Mouse (Mus musculus): ENCODE results near the gene Sin3b. TPM values are rescaled to one million over a fixed set of nuclear protein-coding genes. Genes with fewer than 3 reads are reported as not detected.

Gene Sin3b
- polyA plus RNA-seq, 1 experiment from 2014 or later, result 166 TPM

GRCm38 (mm10) chr8:72801583-72801982, 78.5 kb downstream of the Sin3b start:
- Histone ChIP-seq H3K27ac (ENCODE audit: low read length) (no peak overlapping the region), H3K36me3 (ENCODE audit: control insufficient read depth, insufficient read depth) (no peaks in the 10 kb centered on the region), H3K4me1 (ENCODE audit: control insufficient read depth, insufficient read depth, low read length) (no peaks in the 10 kb centered on the region), H3K27me3 (ENCODE audit: control insufficient read depth, insufficient read depth, low read length) (no peaks in the 10 kb centered on the region), H3K9ac (ENCODE audit: low read length) (no peak overlapping the region), H3K4me2 (ENCODE audit: low read depth, low read length) (no peak overlapping the region), H3K9me3 (replicated peaks; ENCODE audit: control insufficient read depth, low read length) (no peaks in the 10 kb centered on the region), H3K4me3 (ENCODE audit: low read length) (no peak overlapping the region)
- 77% methylated on average over 2 of the region's 2 CpGs for WGBS
- ATAC-seq (replicated peaks; ENCODE audit: extremely low read depth, insufficient read depth, low FRiP score), result no peak

Small RNAs within 50 kb of the gene (microRNA-seq; reads per million reads assigned to microRNA genes)
- gene Gm26237, result not detected

Other genes starting within 250 kb of the Sin3b start
- gene Cherp, start 248.1 kb upstream of the Sin3b start, polyA plus RNA-seq (2015; fragmentation: Nextera tagmentation; extraction: Ambion mirVana), result 36.8 and 45.6 TPM in 2 replicates
- 7.8 and 13.1 TPM in 2 replicates for gene Slc35e1, start 230.7 kb upstream of the Sin3b start, polyA plus RNA-seq (2015; fragmentation: Nextera tagmentation; extraction: Ambion mirVana)
- gene Med26, start 175.0 kb upstream of the Sin3b start, polyA plus RNA-seq (2015; fragmentation: Nextera tagmentation; extraction: Ambion mirVana), result 11.5 and 12.7 TPM in 2 replicates
- gene Smim7, start 152.2 kb upstream of the Sin3b start, polyA plus RNA-seq (2015; fragmentation: Nextera tagmentation; extraction: Ambion mirVana), result 97.1 and 108 TPM in 2 replicates
- 117 and 125 TPM in 2 replicates for gene Tmem38a, start 151.2 kb upstream of the Sin3b start, polyA plus RNA-seq (2015; fragmentation: Nextera tagmentation; extraction: Ambion mirVana)
- 0.38 and 0.40 TPM in 2 replicates for gene Nwd1, start 76.6 kb upstream of the Sin3b start, polyA plus RNA-seq (2015; fragmentation: Nextera tagmentation; extraction: Ambion mirVana)
- gene F2rl3, start 38.6 kb downstream of the Sin3b start, polyA plus RNA-seq (2015; fragmentation: Nextera tagmentation; extraction: Ambion mirVana), result 1.6 and 1.7 TPM in 2 replicates

Data from heart, embryonic 16.5 days (tissue).